Mouse (Mus musculus) thymus, adult 2 months (tissue): Measurements from ENCODE around the gene Apol11a. TPM values are rescaled to one million over a fixed set of nuclear protein-coding genes. Genes with fewer than 3 reads are reported as not detected.
"Not testable (repeated sequence)": the region's sequence is repeated elsewhere in the genome, so short reads cannot be mapped to it uniquely, and the experiment has no call there.

Experiments used
- DNase-seq: peaks from one replicate; pipeline ENCODE4 v3.0.0; 2021
- H3K27ac ChIP-seq: fragments of 200-500 bp; 2 replicates; pipeline ENCODE4 v1.5.1; 2012; ENCODE audit warnings: low read length, control low read depth; ENCODE audit not compliant: control insufficient read depth, insufficient read depth
- H3K27me3 ChIP-seq: fragments of 200-500 bp; 2 replicates; pipeline ENCODE4 v1.6.1; 2012; ENCODE audit warnings: mild to moderate bottlenecking, low read length, moderate library complexity, mixed read lengths; ENCODE audit not compliant: control insufficient read depth, insufficient read depth
- H3K36me3 ChIP-seq: fragments of 200-500 bp; 2 replicates; pipeline ENCODE4 v1.6.1; 2012; ENCODE audit warnings: mild to moderate bottlenecking, low read length, moderate library complexity; ENCODE audit not compliant: control insufficient read depth, insufficient read depth
- H3K4me1 ChIP-seq: fragments of 200-500 bp; replicated peaks from 2 replicates; pipeline ENCODE4 v1.6.1; 2012; ENCODE audit warnings: low read length; ENCODE audit not compliant: control insufficient read depth, insufficient read depth
- H3K4me3 ChIP-seq: fragments of 200-500 bp; 2 replicates; pipeline ENCODE4 v1.5.1; 2012; ENCODE audit warnings: mild to moderate bottlenecking, low read length, control low read depth, moderate library complexity; ENCODE audit not compliant: control insufficient read depth, insufficient read depth
- CTCF ChIP-seq: fragments of 200-500 bp; IDR thresholded peaks from 2 replicates; pipeline ENCODE4 v1.5.1; 2012; ENCODE audit warnings: mild to moderate bottlenecking, control low read depth, low read length, moderate library complexity, borderline replicate concordance; ENCODE audit not compliant: control insufficient read depth, poor library complexity, insufficient read depth; ENCODE audit errors: extremely low read depth
- POLR2A ChIP-seq: fragments of 200-500 bp; IDR thresholded peaks from 2 replicates; pipeline ENCODE4 v1.6.1; 2012; ENCODE audit warnings: mild to moderate bottlenecking, low read length, control low read depth, moderate library complexity; ENCODE audit not compliant: control insufficient read depth, poor library complexity, insufficient read depth; ENCODE audit errors: extremely low read depth
- WGBS: fragments of 180-500 bp; shearing (Covaris S2); methylation state at CpG from one replicate; pipeline ENCODE4 v1.1.7; 2018; 5-methylcytosine and 5-hydroxymethylcytosine counted together
- polyA plus RNA-seq: library from polyadenylated mRNA; depleted of rRNA; stranded (reverse); fragments of >200 nt; gene quantifications from 2 replicates; pipeline ENCODE4 v1.2.3, GENCODE M21; 2012; rRNA removed

The Apol11a gene
- 0.11 and 0.14 TPM in 2 replicates for polyA plus RNA-seq

DNA sequence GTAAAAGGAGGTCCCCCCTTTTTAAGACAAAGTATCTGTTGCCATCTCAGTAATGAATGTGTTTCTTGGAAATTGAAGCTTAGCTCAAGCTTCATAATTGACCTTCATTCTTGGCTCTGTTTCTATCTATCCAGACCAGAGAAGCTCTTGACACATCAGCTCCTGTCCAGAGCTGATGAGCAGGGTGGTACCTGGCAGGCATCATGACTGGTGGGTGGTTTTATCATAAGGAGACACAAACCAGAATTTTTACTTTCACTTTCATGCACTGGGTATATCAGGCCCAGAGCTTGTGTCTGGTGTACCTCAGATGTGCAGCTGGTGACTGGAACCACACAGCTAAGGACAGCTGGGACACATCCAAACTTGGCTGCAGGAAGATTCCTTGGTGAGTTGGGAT is at the start of gene Apol11a:
TSS of gene Apol11a (plus strand) at position 306 of the 400 bp plus-strand sequence.
- H3K4me3 ChIP-seq = not testable (repeated sequence)

GRCm38 (mm10) chr15:77474699-77475390 is 33.2 kb upstream of the Apol11a start:
- H3K36me3 ChIP-seq, DNase-seq, H3K27me3 ChIP-seq, H3K27ac ChIP-seq, H3K4me3 ChIP-seq, H3K4me1 ChIP-seq: not testable (repeated sequence)
- WGBS = 66% methylated on average over 7 of the region's 7 CpGs

More for the DNA sequence above, at the start of gene Apol11a:
- not testable (repeated sequence) for H3K27me3 ChIP-seq, H3K27ac ChIP-seq, DNase-seq, H3K36me3 ChIP-seq, H3K4me1 ChIP-seq

DNA sequence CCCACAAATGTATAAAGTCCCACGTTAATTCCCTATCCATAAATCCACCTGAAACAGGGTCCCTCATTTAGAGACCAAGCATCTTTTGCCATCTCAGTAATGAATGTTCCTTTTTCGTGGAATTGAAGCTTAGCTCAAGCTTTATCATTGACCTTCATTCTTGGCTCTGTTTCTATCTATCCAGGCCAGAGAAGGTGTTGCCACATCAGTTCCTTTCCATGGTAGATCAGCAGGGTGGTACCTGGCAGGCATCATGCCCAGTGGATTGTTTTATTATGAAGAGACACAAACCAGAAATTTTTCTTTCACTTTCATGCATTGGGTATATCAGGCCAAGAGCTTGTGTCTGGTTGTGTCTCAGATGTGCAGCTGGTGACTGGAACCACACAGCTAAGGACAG is 31.4 kb upstream of the Apol11a start, which contains the start of gene Apol10a:
TSS of gene Apol10a (plus strand) at position 355 of the 400 bp plus-strand sequence.
- not testable (repeated sequence) for H3K36me3 ChIP-seq, H3K4me3 ChIP-seq, H3K27ac ChIP-seq, DNase-seq, H3K27me3 ChIP-seq, H3K4me1 ChIP-seq
- WGBS = 88% methylated on average over 2 of the region's 2 CpGs

DNA sequence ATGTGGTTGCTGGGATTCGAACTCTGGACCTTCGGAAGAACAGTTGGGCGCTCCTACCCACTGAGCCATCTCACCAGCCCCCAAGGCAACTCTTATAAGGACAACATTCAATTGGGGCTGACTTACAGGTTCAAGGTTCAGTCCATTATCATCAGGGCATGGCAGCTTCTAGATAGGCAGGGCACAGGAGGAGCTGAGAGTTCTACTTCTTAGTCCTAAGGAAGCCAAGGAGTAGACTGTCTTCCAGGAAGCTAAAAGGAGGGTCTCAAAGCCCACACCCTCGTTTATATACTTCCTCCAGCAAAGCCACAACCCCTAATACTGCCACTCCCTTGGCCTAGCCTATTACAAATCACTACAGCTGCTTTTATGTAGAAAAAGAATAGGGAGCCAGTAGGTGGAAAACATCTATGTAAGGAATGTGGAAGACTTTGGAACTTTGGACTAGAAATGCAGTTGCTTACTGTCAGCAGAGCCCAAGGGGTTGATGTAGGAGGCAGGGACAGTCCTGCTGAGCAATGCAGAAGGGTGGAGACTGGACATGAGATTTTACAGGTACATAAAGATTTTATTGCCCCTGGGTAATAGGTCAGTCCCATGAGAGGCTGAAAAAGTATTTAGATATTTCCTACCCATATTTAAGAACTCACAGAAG is 25.8 kb upstream of the Apol11a start:
- DNase-seq = no peak
- no peaks in the 10 kb centered on the region for H3K36me3 ChIP-seq
- no peaks in the 10 kb centered on the region for H3K4me1 ChIP-seq
- WGBS = 68% methylated on average over 4 of the region's 4 CpGs
- no peak overlapping the region for H3K4me3 ChIP-seq
- no peak for TF ChIP-seq CTCF
- no peak for TF ChIP-seq POLR2A
- no peaks in the 10 kb centered on the region for H3K27me3 ChIP-seq
- H3K27ac ChIP-seq = no peak overlapping the region

- not testable (repeated sequence) for H3K4me3 ChIP-seq, H3K4me1 ChIP-seq, H3K36me3 ChIP-seq, H3K27ac ChIP-seq, DNase-seq, H3K27me3 ChIP-seq
- no CpG with 5 or more reads among the region's 1 CpGs for WGBS
Observed at GRCm38 (mm10) chr15:77493181-77493580, 14.9 kb upstream of the Apol11a start.

DNA sequence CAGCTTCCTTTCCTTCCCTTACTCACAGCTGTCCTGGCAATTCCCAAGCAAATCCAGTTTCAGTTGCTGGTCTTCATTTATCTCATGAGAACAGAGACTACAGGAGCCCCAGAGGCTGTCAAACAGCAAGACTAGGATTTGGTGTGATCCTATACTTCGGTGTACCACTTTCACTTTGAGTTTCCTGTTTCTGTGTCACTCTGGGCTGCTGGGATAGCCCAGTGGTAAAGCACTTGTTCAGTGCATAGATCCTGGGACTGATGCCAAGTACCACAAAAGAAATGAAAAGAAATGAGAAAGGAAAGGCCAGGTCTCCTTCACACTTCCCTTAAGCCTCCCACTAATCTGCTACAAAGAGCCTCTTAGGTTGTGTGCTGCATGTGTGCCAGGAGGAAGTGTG is 13.4 kb upstream of the Apol11a start:
- not testable (repeated sequence) for H3K27ac ChIP-seq

DNA sequence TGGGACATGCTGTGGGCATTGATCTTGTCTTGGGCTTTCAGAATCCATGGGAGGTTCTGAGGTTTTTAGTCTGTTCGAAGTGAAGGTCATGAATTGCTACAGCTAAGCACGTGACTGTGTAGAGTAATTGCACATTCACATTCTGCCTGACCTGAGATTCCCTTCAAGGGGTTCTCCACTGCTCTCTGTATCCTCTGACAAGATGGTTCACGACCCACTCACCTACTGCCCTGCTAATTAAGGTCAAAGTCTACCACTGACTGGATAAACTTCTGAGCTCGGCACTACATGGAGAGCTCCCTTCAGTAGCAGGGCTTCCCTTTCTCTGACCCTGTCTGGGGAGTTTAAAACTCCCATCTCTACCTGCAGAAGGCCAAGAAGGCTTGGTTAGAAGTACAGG is 12.5 kb downstream of the Apol11a start:
- not testable (repeated sequence) for DNase-seq, H3K27ac ChIP-seq, H3K4me3 ChIP-seq, H3K36me3 ChIP-seq, H3K27me3 ChIP-seq, H3K4me1 ChIP-seq
- WGBS = 74% methylated on average over 4 of the region's 4 CpGs

More for the DNA sequence above, 13.4 kb upstream of the Apol11a start:
- not testable (repeated sequence) for H3K36me3 ChIP-seq, H3K27me3 ChIP-seq, H3K4me3 ChIP-seq, H3K4me1 ChIP-seq, DNase-seq
- 12% methylated on average over 1 of the region's 1 CpGs for WGBS
